Mouse (Mus musculus) embryonic facial prominence, embryonic 14.5 days (tissue): ENCODE measurements around the gene Sec31b. TPM values are rescaled to one million over a fixed set of nuclear protein-coding genes. Genes with fewer than 3 reads are reported as not detected.

Experiments
- ATAC-seq: fragments of 200-750 bp; cut with Nextera tagmentation; 2 replicates; pipeline ENCODE4 v1.8.0; 2017; ENCODE audit warnings: low read depth, moderate number of reproducible peaks, moderate TSS enrichment
- DNase-seq: peaks from one replicate; pipeline ENCODE4 v3.0.0-alpha.2; 2015; ENCODE audit warnings: low spot score
- H3K27ac ChIP-seq: fragments of 300-500 bp; sonication (generic); replicated peaks from 2 replicates; pipeline ENCODE4 v1.5.1; 2014; ENCODE audit warnings: low read depth, mild to moderate bottlenecking, low read length, moderate library complexity
- H3K27me3 ChIP-seq: fragments of 300-500 bp; sonication (generic); replicated peaks from 2 replicates; pipeline ENCODE4 v1.6.1; 2014; ENCODE audit warnings: low read length; ENCODE audit not compliant: control insufficient read depth, insufficient read depth
- H3K36me3 ChIP-seq: fragments of 300-500 bp; sonication (generic); 2 replicates; pipeline ENCODE4 v1.6.1; 2014; ENCODE audit warnings: low read length, mixed read lengths; ENCODE audit not compliant: control insufficient read depth, insufficient read depth
- H3K4me1 ChIP-seq: fragments of 300-500 bp; sonication (generic); 2 replicates; pipeline ENCODE4 v1.6.1; 2014; ENCODE audit warnings: antibody characterized with exemption, low read length; ENCODE audit not compliant: control insufficient read depth, insufficient read depth
- H3K4me2 ChIP-seq: fragments of 300-500 bp; sonication (generic); 2 replicates; pipeline ENCODE4 v1.6.1; 2014; ENCODE audit warnings: low read depth, mild to moderate bottlenecking, low read length, moderate library complexity, mixed read lengths
- H3K4me3 ChIP-seq: fragments of 300-500 bp; sonication (generic); 2 replicates; pipeline ENCODE4 v1.5.1; 2014; ENCODE audit warnings: low read depth, mild to moderate bottlenecking, low read length
- H3K9ac ChIP-seq: fragments of 300-500 bp; sonication (generic); 2 replicates; pipeline ENCODE4 v1.6.1; 2014; ENCODE audit warnings: low read depth, mild to moderate bottlenecking, low read length, moderate library complexity, mixed read lengths
- H3K9me3 ChIP-seq: fragments of 300-500 bp; sonication (generic); 2 replicates; pipeline ENCODE4 v1.6.1; 2016; ENCODE audit warnings: low read length; ENCODE audit not compliant: control insufficient read depth
- WGBS: fragments of 180-500 bp; shearing (Covaris S2); extraction: QIAGEN DNeasy Blood & Tissue Kit; methylation state at CpG from one replicate; pipeline ENCODE4 v1.1.7; 2014; 5-methylcytosine and 5-hydroxymethylcytosine counted together
- polyA plus RNA-seq: library from polyadenylated mRNA; unstranded; fragments of >200 nt; fragmentation: Nextera tagmentation; extraction: Ambion mirVana; gene quantifications from 2 replicates; pipeline ENCODE4 v1.2.1, GENCODE M21; 2014

The Sec31b gene
- polyA plus RNA-seq, 1 experiment from 2014 or later, result 0.46 TPM

- no peak for DNase-seq
- Histone ChIP-seq H3K4me1 (no peaks in the 10 kb centered on the region), H3K4me2 (no peak overlapping the region), H3K27ac (no peak overlapping the region), H3K36me3 (no peaks in the 10 kb centered on the region), H3K9me3 (no peaks in the 10 kb centered on the region), H3K27me3 (no peaks in the 10 kb centered on the region), H3K4me3 (no peak overlapping the region), H3K9ac (no peak overlapping the region)
- 46% methylated on average over 3 of the region's 3 CpGs for WGBS
- no peak for ATAC-seq
Observed at GRCm38 (mm10) chr19:44476541-44476940, 69.1 kb downstream of the Sec31b start.

- no peaks in the 10 kb centered on the region for H3K4me1 ChIP-seq
- ATAC-seq, result no peak
- H3K27ac ChIP-seq, result no peak overlapping the region
- H3K36me3 ChIP-seq, result no peaks in the 10 kb centered on the region
- no peaks in the 10 kb centered on the region for H3K9me3 ChIP-seq
- no peak overlapping the region for H3K9ac ChIP-seq
- H3K27me3 ChIP-seq, result no peaks in the 10 kb centered on the region
- no peak for DNase-seq
- no peak overlapping the region for H3K4me3 ChIP-seq
- 81% methylated on average over 6 of the region's 6 CpGs for WGBS
- no peak overlapping the region for H3K4me2 ChIP-seq
Observed at GRCm38 (mm10) chr19:44475268-44475667, 70.4 kb downstream of the Sec31b start.

- Histone ChIP-seq H3K4me1 (no peaks in the 10 kb centered on the region), H3K4me3 (no peak overlapping the region), H3K27ac (no peak overlapping the region), H3K9ac (no peak overlapping the region), H3K27me3 (no peaks in the 10 kb centered on the region), H3K36me3 (no peaks in the 10 kb centered on the region), H3K4me2 (no peak overlapping the region), H3K9me3 (no peaks in the 10 kb centered on the region)
- WGBS, result 2% methylated on average over 10 of the region's 10 CpGs
- 0 out of 2 replicates have a peak, but pooled peaks have one; percentile 26 for ATAC-seq
- DNase-seq, result peak; percentile 78
Observed at GRCm38 (mm10) chr19:44474158-44474557, 71.5 kb downstream of the Sec31b start.

Other genes with a start within 250 kb of the Sec31b start
- 0.37 and 0.51 TPM in 2 replicates for gene Scd4, start 212.8 kb downstream of the Sec31b start, polyA plus RNA-seq
- gene Scd1, start 138.0 kb downstream of the Sec31b start, polyA plus RNA-seq, result 7.6 and 8.0 TPM in 2 replicates
- 0.14 and 0.34 TPM in 2 replicates for gene Wnt8b, start 52.4 kb downstream of the Sec31b start, polyA plus RNA-seq
- gene Gm20538, start 7.0 kb upstream of the Sec31b start, polyA plus RNA-seq, result not detected in 2 replicates
- 503 and 510 TPM in 2 replicates for gene Ndufb8, start 9.6 kb upstream of the Sec31b start, polyA plus RNA-seq
- 23.6 and 23.7 TPM in 2 replicates for gene Hif1an, start 17.0 kb upstream of the Sec31b start, polyA plus RNA-seq
- 0.14 and 0.22 TPM in 2 replicates for gene Pax2, start 210.2 kb upstream of the Sec31b start, polyA plus RNA-seq